Mouse (Mus musculus) CD4-positive, CD25-positive, alpha-beta regulatory T cell, adult 4 months (primary cell): Measurements from ENCODE around the gene Unc45b. TPM values are rescaled to one million over a fixed set of nuclear protein-coding genes. Genes with fewer than 3 reads are reported as not detected.
"Not testable (repeated sequence)": the region's sequence is repeated elsewhere in the genome, so short reads cannot be mapped to it uniquely, and the experiment has no call there.

ENCODE experiments used
- ATAC-seq: one replicate; pipeline ENCODE4 v1.8.0; 2017
- polyA plus RNA-seq, 2 experiments: library from polyadenylated mRNA; unstranded; fragments of 100-300 nt; shearing (Covaris generic); gene quantifications; one replicate each; pipeline ENCODE4 v1.2.1; 2017

Unc45b gene
- polyA plus RNA-seq, 2 experiments from 2014 or later, result 0.12 TPM; not detected in 1

DNA sequence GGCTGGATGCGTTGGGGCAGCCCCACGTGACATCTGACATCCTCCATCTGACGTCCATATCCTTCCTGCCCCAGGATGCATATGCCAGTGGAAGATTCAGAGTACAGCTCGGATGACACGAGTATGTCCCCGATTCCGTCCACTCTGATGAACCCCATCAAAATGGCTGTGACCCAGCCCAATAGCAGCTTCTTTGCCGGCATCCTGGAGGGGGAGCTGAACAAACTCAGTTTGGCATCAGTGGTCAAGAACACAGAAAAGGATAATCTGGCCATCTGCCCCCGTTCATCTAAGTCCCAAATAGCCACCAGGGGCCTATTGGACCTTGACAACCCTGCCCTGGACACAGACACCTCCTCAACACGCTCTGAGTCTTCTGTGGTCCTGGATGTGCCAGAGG lies 12.9 kb upstream of the Unc45b start:
- no peak for ATAC-seq

DNA sequence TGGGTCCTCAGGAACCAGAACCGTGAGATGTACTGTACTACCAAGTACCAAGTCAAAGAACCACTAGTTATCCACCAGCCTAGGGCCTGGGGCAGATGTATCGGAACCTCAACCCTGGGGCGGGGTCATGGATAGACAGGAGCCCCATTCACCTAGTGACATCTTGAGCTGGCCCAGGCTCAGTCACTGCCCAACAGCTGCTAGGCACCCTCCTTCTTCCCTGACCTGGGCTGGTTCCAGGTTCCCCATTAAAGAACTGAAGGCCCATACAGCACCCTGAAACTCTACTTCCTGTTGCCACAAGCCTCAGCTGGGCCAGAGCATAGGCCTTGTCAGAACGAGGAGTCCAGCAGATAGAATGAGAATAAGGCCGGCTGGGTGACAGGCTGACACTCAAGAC lies 10.6 kb upstream of the Unc45b start:
- ATAC-seq, result no peak

DNA sequence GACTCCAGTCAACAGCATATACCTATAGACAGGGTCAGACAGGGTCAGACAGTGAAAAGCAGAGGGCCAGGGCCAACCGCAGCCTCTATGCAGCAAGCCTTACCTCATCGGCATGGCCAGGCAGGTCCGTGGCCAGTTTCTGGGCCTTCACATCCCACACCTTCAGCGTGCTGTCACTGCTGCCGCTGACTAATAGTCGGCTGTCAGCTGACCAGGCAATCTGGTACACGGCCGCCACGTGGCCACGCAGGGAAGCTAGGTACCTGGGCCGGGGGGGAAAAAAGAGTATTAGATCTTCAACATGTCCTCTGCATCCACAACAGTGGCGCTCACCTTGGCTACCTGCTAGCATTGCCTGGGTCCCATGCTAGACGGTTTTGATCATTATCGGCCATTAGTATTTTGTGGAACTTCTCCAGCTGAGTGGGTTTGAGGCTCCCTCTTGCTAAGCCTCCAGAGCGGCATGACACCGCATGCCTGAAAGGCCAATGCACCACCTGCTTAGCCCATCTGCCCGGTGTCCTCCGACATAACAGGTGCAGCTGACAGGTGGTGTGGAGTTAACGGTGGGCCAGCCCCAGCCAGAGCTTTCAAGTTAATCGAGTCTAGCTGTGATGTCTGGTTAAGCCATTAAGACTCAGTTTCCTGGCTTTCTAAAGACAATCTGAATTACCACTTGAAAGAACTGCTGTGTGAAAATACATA lies 8.6 kb upstream of the Unc45b start:
- ATAC-seq, result no peak

DNA sequence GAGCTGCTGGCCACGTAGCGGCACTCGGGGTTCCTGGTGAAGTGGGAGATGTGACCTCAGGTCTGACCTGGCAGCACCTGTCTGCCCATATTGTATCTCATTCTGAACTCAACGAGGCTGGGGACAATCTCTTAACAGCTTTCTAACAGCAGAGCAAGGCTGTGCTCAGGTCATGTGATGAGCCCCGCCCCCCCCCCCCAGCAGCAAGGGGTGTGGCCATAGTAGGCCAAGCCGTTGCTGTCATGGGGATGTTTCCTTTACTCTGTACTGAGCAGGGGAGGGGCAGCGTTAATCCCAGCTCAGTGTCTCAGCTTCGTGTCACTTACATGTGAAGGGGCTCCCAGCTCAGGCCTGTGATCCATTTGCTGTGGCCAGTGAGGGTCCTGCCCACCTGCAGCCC lies 5.4 kb upstream of the Unc45b start:
- no peak for ATAC-seq

DNA sequence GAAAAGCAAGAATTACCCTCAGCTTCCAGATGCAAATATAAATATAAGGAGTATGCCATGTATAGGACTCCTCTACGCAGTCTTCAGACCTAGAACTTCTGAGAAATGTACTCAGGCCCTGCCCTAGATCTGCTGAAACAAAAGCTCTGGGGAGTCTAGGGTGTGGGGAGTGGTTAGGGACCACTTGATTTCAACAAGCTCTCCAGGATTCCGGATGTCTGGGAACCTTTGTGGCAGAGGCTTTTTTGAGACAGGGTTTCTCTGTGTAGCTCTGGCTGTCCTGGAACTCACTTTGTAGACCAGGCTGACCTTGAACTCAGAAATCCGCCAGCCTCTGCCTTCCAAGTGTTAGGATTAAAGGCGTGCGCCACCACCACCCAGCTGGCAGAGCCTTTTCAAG lies 4.5 kb upstream of the Unc45b start:
- no peak for ATAC-seq

DNA sequence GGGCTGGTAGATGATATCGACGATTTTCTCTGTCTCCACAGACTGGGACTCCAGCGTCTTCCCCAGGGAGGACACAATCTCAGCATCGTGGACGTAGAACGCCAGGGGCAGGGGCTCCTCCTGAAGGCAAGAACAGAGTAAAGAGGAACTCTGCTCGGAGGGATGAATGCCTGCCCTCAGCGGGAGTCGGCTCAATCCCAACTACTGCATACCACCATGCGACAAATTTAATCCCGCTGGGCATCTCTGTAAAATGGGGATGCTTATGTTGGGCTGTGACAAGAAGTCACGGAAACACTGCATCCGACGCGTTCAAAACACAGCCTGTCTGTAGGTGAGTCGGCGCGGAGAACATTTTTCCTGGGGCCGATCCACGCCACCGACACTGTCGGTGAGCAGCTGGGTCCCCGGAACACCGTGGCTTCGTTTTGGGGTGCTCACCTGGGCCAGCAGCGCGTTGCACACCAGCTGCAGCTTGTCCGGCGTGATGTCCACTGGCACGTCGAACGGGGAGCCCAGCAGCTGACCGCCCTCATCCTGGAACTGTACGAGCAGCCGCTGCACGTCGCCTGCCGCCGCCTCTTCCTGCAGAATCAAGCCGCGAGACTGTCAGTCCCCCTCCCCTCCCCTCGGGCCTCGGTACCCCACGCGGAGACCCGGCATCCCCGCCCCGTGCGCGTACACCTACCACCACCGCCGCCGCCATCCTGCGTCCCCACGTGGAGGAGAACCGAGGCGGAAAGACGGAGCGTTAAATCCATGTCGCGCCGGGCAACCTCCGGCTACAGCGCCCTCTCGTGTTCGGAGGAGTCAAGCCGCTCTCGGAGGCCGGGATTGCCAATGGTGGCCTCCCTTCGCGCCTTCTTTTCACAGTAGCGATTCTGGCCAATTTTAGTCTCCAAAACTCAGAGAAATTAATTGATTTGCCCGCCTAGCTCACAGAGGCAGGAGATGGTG lies 2.4 kb upstream of the Unc45b start, which contains the start of gene Nle1:
Gene Nle1, minus strand, starts transcription at position 761 of the 957 bp plus-strand sequence.
- peak; percentile 94 for ATAC-seq

DNA sequence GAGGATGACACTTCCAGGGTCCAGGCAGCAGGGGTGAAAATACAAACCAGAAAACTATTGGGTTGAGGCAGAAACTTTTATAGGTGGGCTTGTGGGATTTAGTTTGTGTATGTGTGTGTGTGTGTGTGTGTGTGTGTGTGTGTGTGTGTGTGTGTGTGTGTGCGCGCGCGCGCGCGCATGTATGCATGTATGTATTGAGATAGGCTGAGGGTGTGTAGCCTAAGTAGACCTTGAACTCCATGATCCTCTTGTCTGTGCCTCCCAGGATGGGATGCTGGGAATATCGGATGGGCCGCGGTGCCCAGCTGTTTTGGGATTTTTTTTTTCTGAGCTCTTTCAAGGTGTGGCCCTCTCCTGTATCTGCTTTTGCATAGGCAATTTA lies 1.8 kb upstream of the Unc45b start:
- peak; percentile 5 for ATAC-seq

DNA sequence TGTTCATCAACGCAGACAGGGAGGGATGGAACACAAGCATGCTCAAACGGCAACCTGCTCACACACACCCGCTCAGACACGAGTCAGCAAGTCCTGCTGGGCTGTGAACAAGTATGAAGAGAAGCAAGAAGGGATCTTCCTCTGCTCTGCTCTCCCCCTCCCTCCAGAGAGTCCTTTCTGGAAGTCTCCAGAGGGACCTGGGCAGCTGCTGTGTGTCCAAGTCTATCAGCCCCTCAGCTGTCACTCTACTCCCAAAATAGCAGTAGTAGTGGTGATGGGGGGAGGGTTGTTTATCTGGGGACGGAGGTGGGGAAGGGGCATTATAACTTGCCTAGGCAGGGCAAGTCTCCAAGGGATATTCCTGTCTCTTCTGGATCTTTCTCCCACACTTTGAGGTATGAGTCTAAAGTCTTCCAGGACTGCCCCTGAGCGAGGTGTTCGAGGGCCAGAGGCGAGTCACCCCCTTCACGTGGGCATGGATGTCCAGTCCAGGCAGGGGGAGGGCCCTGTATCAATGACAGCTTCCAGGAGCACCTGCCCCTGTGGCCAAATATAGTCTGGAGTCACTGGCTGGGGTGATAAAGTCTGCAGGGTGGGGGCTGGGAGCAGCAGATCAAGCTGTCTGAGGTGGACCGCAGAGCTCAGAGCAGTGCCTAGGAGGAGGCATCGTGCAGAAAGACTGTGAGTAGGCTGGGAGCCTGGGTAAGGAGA lies 484 bp downstream of the Unc45b start:
- ATAC-seq, result no peak

DNA sequence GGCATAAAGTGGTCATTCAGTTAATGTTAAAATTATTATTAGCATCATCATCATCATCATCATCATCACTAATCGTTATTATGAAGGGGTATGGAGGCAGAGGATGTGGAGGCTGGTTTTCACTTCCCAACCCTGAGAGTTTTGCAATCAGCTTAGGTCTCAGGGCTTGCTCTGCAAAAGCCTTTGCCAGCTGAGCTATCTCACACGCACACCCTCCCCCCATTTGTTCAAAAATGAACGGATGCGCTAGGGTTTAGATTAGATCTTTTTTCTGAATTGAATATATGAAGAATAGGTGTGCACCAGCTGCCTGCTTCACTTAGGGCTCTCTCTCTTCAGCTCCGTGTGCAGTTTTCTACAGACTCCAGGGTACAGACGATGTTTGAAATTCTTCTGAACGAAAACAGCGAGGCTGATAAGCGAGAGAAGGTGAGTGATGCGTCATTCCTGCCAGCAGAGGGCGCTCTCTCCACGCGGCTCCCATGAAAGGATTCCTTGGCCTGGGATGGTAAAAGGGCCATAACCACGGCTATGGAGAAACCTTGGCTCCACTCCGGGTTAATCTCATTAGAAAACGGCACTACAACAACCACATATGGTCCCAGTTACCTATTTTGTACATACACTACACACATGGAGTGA lies 4.5 kb downstream of the Unc45b start:
- peak; percentile 94 for ATAC-seq

DNA sequence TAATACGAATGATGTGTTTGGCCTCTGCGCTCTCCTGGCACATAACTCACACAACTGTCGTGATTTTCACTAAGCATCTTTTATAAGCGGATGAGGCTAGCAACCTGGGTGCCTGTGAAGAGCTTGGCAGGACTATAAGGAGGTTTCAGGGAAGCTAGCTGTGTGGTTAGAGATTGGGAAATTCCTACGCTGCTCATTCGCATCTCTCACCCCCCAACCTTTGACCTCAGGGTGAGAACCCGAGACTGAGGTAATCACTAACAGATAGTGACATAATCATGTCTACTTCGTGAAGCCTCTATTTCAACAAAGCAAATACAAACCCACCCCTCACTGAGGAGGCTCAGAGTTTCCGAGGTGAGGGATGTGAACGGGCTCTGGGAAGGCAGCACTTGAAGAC lies 10.4 kb downstream of the Unc45b start:
- ATAC-seq, result no peak

DNA sequence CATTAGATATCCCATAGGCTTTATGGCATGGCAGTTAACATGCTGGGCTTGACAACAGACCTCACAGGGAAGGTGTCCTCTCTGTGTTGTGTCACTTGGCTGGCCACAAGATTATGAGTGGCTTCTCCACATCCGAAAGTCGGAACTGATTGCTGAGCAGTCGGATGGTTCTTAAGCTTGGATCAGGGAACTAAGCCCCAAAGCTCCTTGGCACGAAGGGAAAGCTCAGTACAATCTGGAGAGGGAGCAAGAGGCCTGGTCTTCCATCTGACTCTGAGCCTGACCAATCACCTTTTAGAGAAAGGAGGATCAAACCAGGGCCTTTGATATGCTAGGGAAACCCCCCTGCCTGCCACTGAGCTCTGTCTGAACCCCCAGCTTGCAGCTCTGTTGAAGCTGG lies 11.3 kb downstream of the Unc45b start:
- no peak for ATAC-seq

DNA sequence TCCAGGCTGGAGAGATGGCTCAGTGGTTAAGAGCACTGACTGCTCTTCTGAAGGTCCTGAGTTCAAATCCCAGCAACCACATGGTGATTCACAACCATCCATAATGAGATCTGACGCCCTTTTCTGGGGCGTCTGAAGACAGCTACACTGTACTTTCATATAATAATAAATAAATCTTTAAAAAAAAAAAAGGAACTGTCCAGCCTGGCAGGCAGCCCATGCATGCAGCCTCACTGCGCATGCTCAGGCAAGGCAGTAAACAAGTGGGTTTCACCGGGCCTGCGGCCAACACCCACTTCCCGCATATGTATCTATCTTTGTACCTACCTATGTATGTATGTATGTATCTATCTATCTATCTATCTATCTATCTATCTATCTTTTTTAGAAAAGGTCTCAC lies 13.6 kb downstream of the Unc45b start:
- ATAC-seq, result not testable (repeated sequence)

DNA sequence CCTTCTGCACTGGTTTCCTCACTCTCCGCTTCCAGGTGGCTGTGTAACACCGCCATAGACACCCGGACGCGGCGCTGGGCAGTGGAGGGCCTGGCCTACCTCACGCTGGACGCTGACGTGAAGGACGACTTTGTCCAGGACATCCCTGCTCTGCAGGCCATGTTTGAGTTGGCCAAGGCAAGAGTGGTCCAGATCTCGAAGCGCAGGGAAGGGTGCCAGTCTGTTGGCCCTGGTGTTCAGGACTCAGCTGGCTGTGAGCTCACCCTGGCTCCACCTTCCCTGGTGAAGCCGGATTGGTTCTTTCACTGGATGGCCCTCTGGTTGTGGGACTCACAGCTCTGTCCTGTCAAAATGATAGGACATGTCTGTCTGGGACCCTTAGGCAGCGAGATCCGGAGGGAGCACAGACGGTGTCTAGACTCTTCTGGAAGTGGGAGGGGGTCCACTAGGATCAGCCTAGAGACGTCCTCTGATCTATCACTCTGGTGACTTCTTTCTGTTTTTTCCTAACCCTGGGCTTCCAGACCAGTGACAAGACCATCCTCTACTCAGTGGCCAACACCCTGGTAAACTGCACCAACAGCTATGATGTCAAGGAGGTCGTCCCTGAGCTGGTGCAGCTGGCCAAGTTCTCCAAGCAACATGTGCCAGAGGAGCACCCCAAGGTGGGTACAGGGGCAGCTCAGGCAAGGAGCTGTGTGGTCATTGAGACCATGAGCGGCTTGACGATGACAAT lies 18.7 kb downstream of the Unc45b start:
- ATAC-seq, result no peak

DNA sequence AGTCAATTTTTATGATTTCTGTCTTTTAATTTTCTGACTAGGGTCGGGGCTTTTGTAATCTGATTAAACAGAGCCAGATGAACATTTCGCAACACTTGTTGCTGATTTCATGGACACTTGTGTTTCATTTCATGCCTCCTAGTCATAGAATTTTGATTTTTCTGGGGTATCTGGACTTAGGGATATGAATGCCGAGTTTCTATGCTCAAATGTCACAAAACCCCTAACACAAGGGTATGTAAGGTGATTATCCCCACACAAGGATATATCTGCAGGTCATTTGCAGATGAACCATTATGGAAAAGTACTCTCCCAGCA lies 19.2 kb downstream of the Unc45b start:
- ATAC-seq, result no peak

DNA sequence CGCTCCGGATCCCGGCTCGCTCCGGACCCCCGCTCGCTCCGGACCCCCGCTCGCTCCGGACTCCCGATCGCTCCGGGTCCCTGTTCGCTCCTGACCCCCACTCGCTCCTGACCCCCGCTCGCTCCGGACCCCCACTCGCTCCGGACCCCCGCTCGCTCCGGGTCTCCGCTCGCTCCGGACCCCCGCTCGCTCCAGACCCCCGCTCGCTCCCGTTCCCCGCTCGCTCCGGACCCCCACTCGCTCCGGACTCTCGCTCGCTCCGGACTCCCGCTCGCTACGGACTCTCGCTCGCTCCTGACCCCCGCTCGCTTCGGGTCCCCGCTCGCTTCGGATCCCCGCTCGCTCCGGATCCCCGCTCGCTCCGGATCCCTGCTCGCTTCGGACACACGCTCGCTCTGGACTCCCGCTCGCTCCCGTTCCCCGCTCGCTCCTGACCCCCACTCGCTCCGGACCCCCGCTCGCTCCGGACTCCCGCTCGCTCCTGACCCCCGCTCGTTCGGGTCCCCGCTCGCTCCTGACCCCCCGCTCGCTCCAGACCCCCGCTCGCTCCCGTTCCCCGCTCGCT lies 20.1 kb downstream of the Unc45b start:
- ATAC-seq, result not testable (repeated sequence)

DNA sequence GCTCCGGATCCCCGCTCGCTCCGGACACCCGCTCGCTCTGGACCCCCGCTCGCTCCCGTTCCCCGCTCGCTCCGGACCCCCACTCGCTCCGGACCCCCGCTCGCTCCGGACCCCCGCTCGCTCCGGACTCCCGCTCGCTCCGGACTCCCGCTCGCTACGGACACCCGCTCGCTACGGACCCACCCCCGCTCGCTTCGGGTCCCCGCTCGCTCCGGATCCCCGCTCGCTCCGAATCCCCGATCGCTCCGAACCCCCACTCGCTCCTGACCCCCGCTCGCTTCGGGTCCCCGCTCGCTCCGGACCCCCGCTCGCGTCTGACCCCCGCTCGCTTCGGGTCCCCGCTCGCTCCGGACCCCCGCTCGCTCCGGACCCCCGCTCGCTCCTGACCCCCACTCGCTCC lies 20.8 kb downstream of the Unc45b start:
- ATAC-seq, result not testable (repeated sequence)

DNA sequence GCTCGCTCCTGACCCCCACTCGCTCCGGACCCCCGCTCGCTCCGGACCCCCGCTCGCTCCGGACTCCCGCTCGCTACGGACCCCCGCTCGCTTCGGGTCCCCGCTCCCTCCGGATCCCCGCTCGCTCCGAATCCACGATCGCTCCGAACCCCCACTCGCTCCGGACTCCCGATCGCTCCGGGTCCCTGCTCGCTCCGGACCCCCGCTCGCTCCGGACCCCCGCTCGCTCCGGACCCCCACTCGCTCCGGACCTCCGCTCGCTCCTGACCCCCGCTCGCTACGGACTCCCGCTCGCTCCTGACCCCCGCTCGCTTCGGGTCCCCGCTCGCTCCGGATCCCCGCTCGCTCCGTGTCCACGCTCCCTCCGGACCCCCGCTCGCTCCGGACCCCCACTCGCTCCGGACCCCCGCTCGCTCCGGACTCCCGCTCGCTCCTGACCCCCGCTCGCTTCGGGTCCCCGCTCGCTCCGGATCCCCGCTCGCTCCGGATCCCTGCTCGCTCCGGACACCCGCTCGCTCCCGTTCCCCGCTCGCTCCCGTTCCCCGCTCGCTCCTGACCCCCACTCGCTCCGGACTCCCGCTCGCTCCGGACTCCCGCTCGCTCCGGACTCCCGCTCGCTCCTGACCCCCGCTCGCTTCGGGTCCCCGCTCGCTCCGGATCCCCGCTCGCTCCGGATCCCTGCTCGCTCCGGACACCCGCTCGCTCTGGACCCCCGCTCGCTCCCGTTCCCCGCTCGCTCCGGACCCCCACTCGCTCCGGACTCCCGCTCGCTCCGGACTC lies 21.5 kb downstream of the Unc45b start:
- not testable (repeated sequence) for ATAC-seq

DNA sequence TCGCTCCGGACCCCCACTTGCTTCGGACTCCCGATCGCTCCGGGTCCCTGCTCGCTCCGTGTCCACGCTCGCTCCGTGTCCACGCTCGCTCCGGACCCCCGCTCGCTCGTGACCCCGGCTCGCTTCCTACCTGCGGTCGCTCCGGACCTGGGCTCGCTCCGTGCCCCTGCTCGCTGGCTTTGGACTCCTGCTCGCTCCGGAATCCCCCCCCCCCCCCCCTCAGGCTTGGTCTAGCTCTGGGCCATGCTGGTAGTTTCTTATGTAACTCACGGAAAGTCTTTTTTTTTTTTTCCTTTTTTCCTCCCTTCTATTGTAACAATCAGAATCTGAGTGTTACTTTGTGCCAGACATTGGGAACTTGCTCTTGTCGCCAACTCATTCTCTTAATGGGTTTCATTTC lies 22.8 kb downstream of the Unc45b start:
- no peak for ATAC-seq

DNA sequence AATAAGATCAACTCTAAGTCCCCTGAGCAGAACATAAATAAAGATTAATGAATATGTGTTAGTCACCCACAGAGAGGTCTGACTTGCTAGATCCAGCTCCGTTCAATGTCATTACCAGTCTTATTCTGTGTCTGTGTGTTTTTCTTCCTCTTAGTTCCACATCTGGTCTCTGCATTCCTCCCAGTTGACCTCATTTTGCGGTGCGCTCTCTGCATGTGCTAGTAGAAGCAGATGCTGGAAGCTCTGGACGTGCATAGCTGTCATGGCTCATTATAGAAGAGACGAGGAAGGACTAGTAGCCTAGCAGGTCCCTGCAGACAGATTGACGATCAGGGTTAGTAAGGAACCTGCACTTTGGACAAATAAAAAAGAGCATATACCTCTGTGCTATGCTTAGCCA lies 33.0 kb downstream of the Unc45b start:
- ATAC-seq, result no peak

DNA sequence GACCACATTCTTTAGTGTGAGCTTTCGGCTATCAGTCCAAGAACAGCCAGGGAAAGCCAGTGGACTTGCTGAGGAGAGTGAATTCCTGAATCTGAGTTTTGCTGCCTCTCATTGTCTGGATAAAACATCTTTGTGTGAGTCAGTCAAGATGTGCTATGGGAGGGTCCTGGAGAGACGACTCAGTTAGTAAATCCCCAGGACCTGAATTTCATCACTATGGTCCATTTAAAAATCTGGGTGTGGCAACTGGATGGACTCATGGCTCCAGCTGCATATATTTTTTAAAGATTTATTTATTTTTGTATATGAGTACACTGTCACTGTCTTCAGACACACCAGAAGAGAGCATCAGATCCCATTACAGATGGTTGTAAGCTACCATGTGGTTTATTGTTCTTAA lies 35.3 kb downstream of the Unc45b start:
- no peak for ATAC-seq

DNA sequence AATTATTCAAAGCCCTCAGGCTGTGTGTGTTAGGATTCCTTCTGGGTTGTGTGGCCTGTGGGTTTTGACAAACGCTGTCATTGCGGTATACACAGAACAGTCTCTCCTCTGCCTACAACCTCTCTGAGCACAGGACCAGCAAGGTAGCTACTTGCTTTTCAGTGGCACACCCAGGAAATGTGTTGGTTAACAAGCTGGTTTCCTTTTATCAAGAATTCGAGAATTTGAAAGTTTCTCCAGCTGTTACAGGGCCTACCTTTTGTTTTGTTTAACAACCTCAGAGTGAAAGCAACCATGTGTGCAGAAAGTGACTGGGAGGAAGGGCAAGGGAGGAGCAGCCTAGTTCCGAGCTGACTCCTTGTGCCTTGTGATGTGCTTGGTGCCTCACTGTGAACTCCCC lies 37.1 kb downstream of the Unc45b start:
- ATAC-seq, result peak; percentile 78
